Mouse (Mus musculus) embryo, embryonic 9.5 days (tissue): Measurements from ENCODE around the gene Tdp1.

ENCODE experiments used
- DNase-seq: peaks from one replicate; pipeline ENCODE4 v3.0.0-alpha.2; 2017; ENCODE audit errors: extremely low spot score

Gene Tdp1

DNA sequence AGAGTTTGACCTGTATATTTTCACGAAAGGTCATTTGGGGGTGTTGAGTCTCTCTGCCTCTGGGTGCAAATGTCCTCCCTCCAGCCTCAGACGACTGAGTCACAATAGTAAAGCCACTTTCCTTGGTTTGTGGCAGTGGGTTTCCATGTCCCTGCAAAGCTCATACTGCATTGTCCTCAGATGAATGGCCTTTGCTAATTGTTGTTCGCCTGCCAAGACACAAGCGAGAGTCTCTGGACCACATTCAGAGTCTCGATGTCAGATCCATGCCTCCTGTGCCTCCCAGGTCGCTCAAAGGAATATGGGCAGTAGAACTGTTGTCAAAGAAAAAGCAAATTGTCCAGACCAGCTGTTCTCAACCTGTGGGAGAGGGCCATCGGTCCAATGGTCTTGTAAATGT lies 116.1 kb downstream of the Tdp1 start:
- no peak for DNase-seq

DNA sequence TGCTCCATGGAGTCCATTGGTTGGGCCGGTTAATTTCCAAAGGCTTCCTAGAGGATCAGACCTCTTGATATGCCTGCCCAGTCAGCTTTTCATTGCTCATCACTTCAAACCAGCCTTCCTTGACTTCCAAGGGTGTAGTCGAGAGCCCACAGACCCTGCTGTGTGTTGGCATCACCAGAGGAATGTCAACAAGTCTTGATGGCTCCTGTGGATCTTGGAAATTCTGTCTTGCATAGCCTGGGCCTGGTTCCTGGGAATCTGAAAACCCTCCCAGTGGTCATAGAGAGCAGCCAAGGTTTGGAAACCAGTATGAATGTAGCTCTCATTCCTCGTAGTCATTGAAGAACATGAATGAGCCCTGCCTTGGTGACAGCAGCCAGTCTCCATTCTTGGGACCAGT lies 116.9 kb downstream of the Tdp1 start:
- no peak for DNase-seq

DNA sequence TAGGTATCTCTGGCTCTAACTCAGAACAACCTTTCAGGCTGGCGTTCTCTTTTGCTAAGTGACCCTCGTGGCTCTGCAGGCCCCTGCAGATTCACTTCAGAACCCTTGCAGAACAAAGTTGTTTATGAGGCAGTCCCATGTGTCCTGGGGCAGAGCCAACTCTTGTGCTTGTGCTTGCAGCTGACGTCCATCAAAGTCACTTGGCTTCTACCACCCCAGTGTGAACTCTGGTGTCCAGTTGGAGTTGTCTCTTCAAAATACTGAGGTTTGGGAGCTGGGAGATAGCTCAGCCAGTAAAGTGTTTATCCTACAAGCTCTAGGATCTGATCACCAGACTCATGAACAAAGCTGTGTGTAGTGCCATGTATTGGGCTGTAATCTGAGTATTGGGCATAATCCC lies 117.6 kb downstream of the Tdp1 start:
- no peak for DNase-seq

- DNase-seq = peak; percentile 7
These were observed 118.7 kb downstream of the Tdp1 start for GRCm38 (mm10) chr12:100002914-100003587.
